Comparison of ENCODE assay signal across 9 mouse cellular contexts in genomic region chr1:167240361-167240760, GRCm38 (mm10). TPM values are rescaled to one million over a fixed set of nuclear protein-coding genes. Genes with fewer than 3 reads are reported as not detected.
A peak's percentile ranks its signal among the peaks of the same experiment; 100 is the strongest.
DNase-seq lines count a peak whose midpoint lies in the region; ATAC-seq lines count a peak whose summit lies in the region.
"Had no signal": no experiment of that assay in that cellular context is flagged by ENCODE, and none has a peak within 500 bp of the region (broad histone marks: within the 10 kb centered on the region; RNA-seq: fewer than 3 reads in every experiment).

No protein-coding gene starts in this region.

- peak overlapping the region; percentile 5 for H3K4me3 ChIP-seq in megakaryocyte, embryonic 14.5 days (replicated peaks)
- no peak overlapping the region for H3K4me3 ChIP-seq in hindbrain, embryonic 11.5 days (ENCODE audit: low read depth, low read length)
- H3K4me3 ChIP-seq in intestine, embryonic 16.5 days (ENCODE audit: low read length): no peak overlapping the region
- H3K4me3 ChIP-seq: lung, embryonic 15.5 days; myocyte had no signal

- H3K9ac ChIP-seq in hindbrain, embryonic 11.5 days (ENCODE audit: low read depth, low read length): no peak overlapping the region
- H3K9ac ChIP-seq in intestine, embryonic 16.5 days (ENCODE audit: low read depth, low read length): no peak overlapping the region
- H3K9ac ChIP-seq: lung, embryonic 15.5 days had no signal

- no peaks in the 10 kb centered on the region for H3K9me3 ChIP-seq in megakaryocyte, embryonic 14.5 days
- no peaks in the 10 kb centered on the region for H3K9me3 ChIP-seq in hindbrain, embryonic 11.5 days (ENCODE audit: control insufficient read depth, low read length)
- H3K9me3 ChIP-seq in intestine, embryonic 16.5 days (ENCODE audit: control insufficient read depth, low read length): no peaks in the 10 kb centered on the region
- H3K9me3 ChIP-seq: lung, embryonic 15.5 days had no signal

- H3K27me3 ChIP-seq in megakaryocyte, embryonic 14.5 days (replicated peaks): no peaks in the 10 kb centered on the region
- no peaks in the 10 kb centered on the region for H3K27me3 ChIP-seq in hindbrain, embryonic 11.5 days (ENCODE audit: control insufficient read depth, insufficient read depth, low read length)
- no peaks in the 10 kb centered on the region for H3K27me3 ChIP-seq in intestine, embryonic 16.5 days (replicated peaks; ENCODE audit: control insufficient read depth, insufficient read depth, low read length)
- H3K27me3 ChIP-seq: lung, embryonic 15.5 days had no signal

- DNase-seq in cerebellum, postnatal 14 days: peak; percentile 67 to 72
- DNase-seq in hindbrain, embryonic 11.5 days (ENCODE audit: low spot score): peak; percentile 40
- DNase-seq in skeletal muscle tissue, adult 2 months (ENCODE audit: low read depth, low spot score): peak; percentile 34
- DNase-seq in kidney, adult 8-10 months: no peak

- peaks cover 49% of the 10 kb centered on the region for H3K36me3 ChIP-seq in megakaryocyte, embryonic 14.5 days (replicated peaks; ENCODE audit: low read length)
- no peaks in the 10 kb centered on the region for H3K36me3 ChIP-seq in hindbrain, embryonic 11.5 days (ENCODE audit: control insufficient read depth, insufficient read depth, low read length)
- H3K36me3 ChIP-seq in intestine, embryonic 16.5 days (ENCODE audit: control insufficient read depth, insufficient read depth, low read length): no peaks in the 10 kb centered on the region

- no peak overlapping the region for H3K4me2 ChIP-seq in hindbrain, embryonic 11.5 days (replicated peaks; ENCODE audit: low read depth, low read length)
- no peak overlapping the region for H3K4me2 ChIP-seq in intestine, embryonic 16.5 days (ENCODE audit: low read depth, low read length)
- H3K4me2 ChIP-seq: lung, embryonic 15.5 days had no signal

- H3K27ac ChIP-seq in hindbrain, embryonic 11.5 days (ENCODE audit: low read depth, low read length): no peak overlapping the region
- H3K27ac ChIP-seq in intestine, embryonic 16.5 days (ENCODE audit: low read length): no peak overlapping the region
- H3K27ac ChIP-seq: lung, embryonic 15.5 days had no signal

- peaks cover 80% of the 10 kb centered on the region for H3K4me1 ChIP-seq in megakaryocyte, embryonic 14.5 days
- H3K4me1 ChIP-seq in hindbrain, embryonic 11.5 days (replicated peaks; ENCODE audit: control insufficient read depth, insufficient read depth, low read length): peaks cover 14% of the 10 kb centered on the region
- peaks cover 19% of the 10 kb centered on the region; the same call in 1 of the 2 replicates for H3K4me1 ChIP-seq in intestine, embryonic 16.5 days (ENCODE audit: control insufficient read depth, insufficient read depth, low read length)

- no peak for ATAC-seq in megakaryocyte, adult 5-6 weeks (ENCODE audit: poor library complexity, severe bottlenecking)
- ATAC-seq in hindbrain, embryonic 11.5 days (ENCODE audit: low FRiP score): peak; percentile 26; the same call in 1 of the 2 replicates
- ATAC-seq in intestine, embryonic 16.5 days: no peak

- 8% methylated on average over 5 of the region's 5 CpGs for WGBS in hindbrain, embryonic 11.5 days
- WGBS in intestine, embryonic 16.5 days: 56% methylated on average over 5 of the region's 5 CpGs

RNA-seq across cellular contexts. Expression of gene Uck2, which starts 44.8 kb away (rescaled TPM):
- 367 and 525 TPM in 2 replicates for polyA plus RNA-seq in megakaryocyte, embryonic 14.5 days (2012; ENCODE audit: insufficient read depth, low replicate concordance)
- 71.2 and 79.5 TPM in 2 replicates for total RNA-seq in megakaryocyte, adult 5-6 weeks (2015)
- total RNA-seq in megakaryocyte, adult 5-6 weeks (2017): 75.3 and 77.6 TPM in 2 replicates
- 106 and 116 TPM in 2 replicates for polyA plus RNA-seq in hindbrain, embryonic 11.5 days (2014; fragmentation: Nextera tagmentation; extraction: Ambion mirVana)
- 30.8 and 36.8 TPM in 2 replicates for polyA plus RNA-seq in intestine, embryonic 16.5 days (2015; fragmentation: Nextera tagmentation; extraction: Ambion mirVana)

Comparison
In these comparisons a context has a peak if more than half of its experiments do, and no peak if none do; other contexts are left out.
1. DNase-seq: peak in cerebellum, postnatal 14 days (2 of 2), hindbrain, embryonic 11.5 days (single experiment) and skeletal muscle tissue, adult 2 months (single experiment); none in kidney, adult 8-10 months (0 of 2).